Mouse (Mus musculus): Measurements from ENCODE around the gene Piwil1.

- TF ChIP-seq POLR2A (IDR thresholded peaks at IDR 0.05; ENCODE audit: borderline replicate concordance, extremely low read depth, insufficient read depth, insufficient read length, poor library complexity, severe bottlenecking) (no peak), CTCF (IDR thresholded peaks at IDR 0.05; ENCODE audit: borderline replicate concordance, extremely low read depth, insufficient read depth, insufficient read length) (no peak)
Observed at GRCm38 (mm10) chr5:128800592-128800991, 98.3 kb downstream of the Piwil1 start.
